Mouse (Mus musculus) limb, embryonic 15.5 days (tissue): Measurements from ENCODE around the gene Bag2. TPM values are rescaled to one million over a fixed set of nuclear protein-coding genes. Genes with fewer than 3 reads are reported as not detected.
"Not testable (repeated sequence)": the region's sequence is repeated elsewhere in the genome, so short reads cannot be mapped to it uniquely, and the experiment has no call there.

Experiments used
- ATAC-seq: fragments of 200-750 bp; cut with Nextera tagmentation; 2 replicates; pipeline ENCODE4 v1.8.0; 2017; ENCODE audit warnings: low read depth, moderate TSS enrichment; ENCODE audit not compliant: insufficient number of reproducible peaks, low FRiP score, low TSS enrichment
- H3K27ac ChIP-seq: fragments of 300-500 bp; sonication (generic); 2 replicates; pipeline ENCODE4 v1.5.1; 2015; ENCODE audit warnings: moderate library complexity, mild to moderate bottlenecking, inconsistent platforms
- H3K27me3 ChIP-seq: fragments of 300-500 bp; sonication (generic); 2 replicates; pipeline ENCODE4 v1.6.1; 2015; ENCODE audit warnings: inconsistent platforms
- H3K36me3 ChIP-seq: fragments of 300-500 bp; sonication (generic); 2 replicates; pipeline ENCODE4 v1.6.1; 2015; ENCODE audit warnings: inconsistent platforms
- H3K4me1 ChIP-seq: fragments of 300-500 bp; sonication (generic); 2 replicates; pipeline ENCODE4 v1.6.1; 2015; ENCODE audit warnings: inconsistent platforms
- H3K4me2 ChIP-seq: fragments of 300-500 bp; sonication (generic); 2 replicates; pipeline ENCODE4 v1.6.1; 2015; ENCODE audit warnings: mild to moderate bottlenecking, inconsistent platforms
- H3K4me3 ChIP-seq: fragments of 300-500 bp; sonication (generic); 2 replicates; pipeline ENCODE4 v1.5.1; 2015; ENCODE audit warnings: mild to moderate bottlenecking, inconsistent platforms
- H3K9ac ChIP-seq: fragments of 300-500 bp; sonication (generic); 2 replicates; pipeline ENCODE4 v1.6.1; 2015; ENCODE audit warnings: inconsistent platforms
- H3K9me3 ChIP-seq: fragments of 300-500 bp; sonication (generic); 2 replicates; pipeline ENCODE4 v1.6.1; 2016; ENCODE audit warnings: inconsistent platforms
- WGBS: fragments of 180-500 bp; shearing (Covaris S2); methylation state at CpG from one replicate; pipeline ENCODE4 v1.1.7; 2015; 5-methylcytosine and 5-hydroxymethylcytosine counted together
- polyA plus RNA-seq: library from polyadenylated mRNA; unstranded; fragments of >200 nt; fragmentation: Nextera tagmentation; extraction: Ambion mirVana; gene quantifications from 2 replicates; pipeline ENCODE4 v1.2.1, GENCODE M21; 2015

Gene Bag2
- polyA plus RNA-seq, 1 experiment from 2014 or later = 51.4 TPM

DNA sequence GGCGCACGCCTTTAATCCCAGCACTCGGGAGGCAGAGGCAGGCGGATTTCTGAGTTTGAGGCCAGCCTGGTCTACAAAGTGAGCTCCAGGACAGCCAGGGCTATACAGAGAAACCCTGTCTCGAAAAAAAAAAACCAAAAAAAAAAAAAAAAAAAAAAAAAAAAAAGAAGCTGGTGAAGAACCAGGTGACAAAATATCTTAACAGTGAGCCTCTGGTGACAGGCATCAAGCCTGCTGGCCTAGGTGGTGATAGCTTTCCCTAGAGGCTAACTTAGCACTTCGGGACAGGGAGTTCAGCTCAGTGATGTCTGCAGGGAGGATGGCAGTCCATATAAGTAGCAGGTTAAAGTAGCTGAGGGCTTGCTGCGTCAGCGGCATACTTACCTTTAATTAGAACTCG lies 12.8 kb downstream of the Bag2 start:
- H3K9me3 ChIP-seq, H3K27me3 ChIP-seq, ATAC-seq, H3K27ac ChIP-seq, H3K4me2 ChIP-seq, H3K4me1 ChIP-seq, H3K4me3 ChIP-seq, H3K9ac ChIP-seq: not testable (repeated sequence)
- H3K36me3 ChIP-seq = peaks cover 35% of the 10 kb centered on the region
- WGBS = 96% methylated on average over 9 of the region's 9 CpGs

DNA sequence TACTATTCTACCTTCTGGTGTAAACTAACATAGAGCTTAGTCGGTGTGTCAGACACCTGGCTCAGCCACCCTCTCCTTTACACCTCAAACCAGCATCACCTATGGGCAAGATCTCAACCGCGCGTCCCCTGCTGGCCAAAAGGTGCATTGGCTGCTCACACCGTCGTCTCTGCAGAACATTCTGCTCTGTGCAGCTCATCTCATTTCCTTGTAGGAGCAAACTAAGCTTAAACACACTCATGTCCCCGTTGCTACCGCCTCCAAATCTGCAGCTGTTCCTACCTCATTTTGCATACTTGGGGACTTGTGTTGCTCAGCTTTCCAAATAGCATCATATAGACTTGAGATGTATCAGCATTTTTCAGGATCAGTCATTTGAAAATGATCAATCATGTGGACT lies 14.7 kb downstream of the Bag2 start:
- no peak overlapping the region for H3K4me2 ChIP-seq
- no peak for ATAC-seq
- no peak overlapping the region for H3K9ac ChIP-seq
- H3K9me3 ChIP-seq = no peaks in the 10 kb centered on the region
- WGBS = 22% methylated on average over 8 of the region's 8 CpGs
- no peak overlapping the region for H3K4me3 ChIP-seq
- no peaks in the 10 kb centered on the region for H3K27me3 ChIP-seq
- H3K4me1 ChIP-seq = 0 out of 2 replicates have a peak, but pooled peaks cover 2% of the 10 kb centered on the region
- no peak overlapping the region for H3K27ac ChIP-seq
- H3K36me3 ChIP-seq = peaks cover 50% of the 10 kb centered on the region

DNA sequence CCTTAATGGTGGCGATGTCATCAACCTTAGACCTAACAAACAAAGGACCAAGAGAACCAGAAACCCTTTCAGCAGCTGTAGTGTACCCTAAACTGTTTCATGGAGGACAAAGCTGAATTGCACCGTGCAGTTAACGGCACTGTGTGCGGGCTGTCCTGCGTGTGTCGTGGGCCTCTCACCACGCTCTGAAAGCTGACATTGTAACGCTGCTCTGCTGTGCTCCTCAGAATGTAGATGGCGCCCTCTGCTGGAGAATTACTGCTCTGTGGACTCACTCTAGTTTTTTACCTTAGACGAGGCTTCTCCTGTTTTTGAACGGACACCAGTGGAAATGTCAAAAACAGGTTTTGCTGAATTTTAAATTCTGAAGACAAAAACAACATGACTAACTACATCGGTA lies 18.3 kb downstream of the Bag2 start:
- Histone ChIP-seq H3K27ac (no peak overlapping the region), H3K36me3 (peaks cover 56% of the 10 kb centered on the region), H3K4me2 (no peak overlapping the region), H3K27me3 (no peaks in the 10 kb centered on the region), H3K9me3 (no peaks in the 10 kb centered on the region), H3K4me1 (0 out of 2 replicates have a peak, but pooled peaks cover 2% of the 10 kb centered on the region), H3K9ac (no peak overlapping the region), H3K4me3 (no peak overlapping the region)
- 0 out of 2 replicates have a peak, but pooled peaks have one; percentile 74 for ATAC-seq
- 26% methylated on average over 12 of the region's 12 CpGs for WGBS

DNA sequence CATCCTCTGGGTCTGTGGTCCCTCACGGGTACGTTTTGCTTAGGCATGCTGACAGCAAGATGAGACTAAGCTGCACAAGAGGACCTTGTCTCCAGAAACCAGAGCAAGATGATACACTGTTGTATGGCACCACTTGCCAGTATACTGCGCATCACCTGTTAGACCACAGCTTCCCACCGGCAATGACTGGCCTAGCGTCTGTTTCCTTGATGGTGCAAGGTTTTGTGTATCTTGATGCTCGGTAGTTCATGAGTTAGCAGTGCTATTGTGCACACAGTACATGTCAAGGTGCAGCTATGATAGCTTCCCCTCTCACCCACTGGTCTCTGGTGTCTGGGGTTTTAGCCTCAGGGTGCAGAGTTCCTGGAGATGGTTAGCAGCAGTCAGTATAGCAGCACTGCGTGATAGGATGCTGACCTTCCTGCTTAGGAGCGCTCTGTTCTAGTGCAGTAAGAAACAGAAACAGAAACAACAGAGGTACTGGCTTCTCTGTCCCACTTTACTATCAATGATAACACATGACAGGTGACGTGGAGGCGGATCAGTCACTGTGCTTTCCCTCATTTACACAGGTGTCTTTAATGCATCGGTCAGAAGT lies 18.8 kb downstream of the Bag2 start:
- WGBS = 86% methylated on average over 11 of the region's 11 CpGs
- Histone ChIP-seq H3K36me3 (peaks cover 56% of the 10 kb centered on the region), H3K9me3 (no peaks in the 10 kb centered on the region), H3K4me3 (no peak overlapping the region), H3K27me3 (no peaks in the 10 kb centered on the region), H3K9ac (no peak overlapping the region), H3K4me1 (0 out of 2 replicates have a peak, but pooled peaks cover 2% of the 10 kb centered on the region), H3K27ac (no peak overlapping the region), H3K4me2 (no peak overlapping the region)
- ATAC-seq = no peak

DNA sequence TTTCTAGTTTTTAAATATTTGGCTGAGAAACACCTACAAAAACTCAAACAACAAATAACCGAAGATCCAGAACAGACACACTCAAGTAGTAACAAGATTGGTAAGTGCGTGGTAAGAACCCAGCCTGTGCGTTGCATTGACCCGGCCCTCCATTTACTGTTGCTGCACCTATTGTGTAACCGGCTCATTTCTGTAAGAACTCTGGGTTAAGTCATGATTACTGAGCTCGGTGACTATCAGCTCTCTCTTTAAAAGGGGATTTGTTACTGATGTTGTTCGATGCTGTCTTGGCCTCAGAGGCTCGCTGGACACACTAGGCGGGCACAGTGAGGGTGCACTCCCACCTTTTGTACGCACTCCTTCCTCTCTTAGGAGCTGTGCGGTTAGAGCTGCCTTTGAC lies 19.3 kb downstream of the Bag2 start:
- ATAC-seq = no peak
- Histone ChIP-seq H3K4me1 (0 out of 2 replicates have a peak, but pooled peaks cover 2% of the 10 kb centered on the region), H3K9me3 (no peaks in the 10 kb centered on the region), H3K36me3 (peaks cover 59% of the 10 kb centered on the region), H3K9ac (no peak overlapping the region), H3K27ac (no peak overlapping the region), H3K4me3 (no peak overlapping the region), H3K4me2 (no peak overlapping the region), H3K27me3 (no peaks in the 10 kb centered on the region)
- 93% methylated on average over 11 of the region's 11 CpGs for WGBS

DNA sequence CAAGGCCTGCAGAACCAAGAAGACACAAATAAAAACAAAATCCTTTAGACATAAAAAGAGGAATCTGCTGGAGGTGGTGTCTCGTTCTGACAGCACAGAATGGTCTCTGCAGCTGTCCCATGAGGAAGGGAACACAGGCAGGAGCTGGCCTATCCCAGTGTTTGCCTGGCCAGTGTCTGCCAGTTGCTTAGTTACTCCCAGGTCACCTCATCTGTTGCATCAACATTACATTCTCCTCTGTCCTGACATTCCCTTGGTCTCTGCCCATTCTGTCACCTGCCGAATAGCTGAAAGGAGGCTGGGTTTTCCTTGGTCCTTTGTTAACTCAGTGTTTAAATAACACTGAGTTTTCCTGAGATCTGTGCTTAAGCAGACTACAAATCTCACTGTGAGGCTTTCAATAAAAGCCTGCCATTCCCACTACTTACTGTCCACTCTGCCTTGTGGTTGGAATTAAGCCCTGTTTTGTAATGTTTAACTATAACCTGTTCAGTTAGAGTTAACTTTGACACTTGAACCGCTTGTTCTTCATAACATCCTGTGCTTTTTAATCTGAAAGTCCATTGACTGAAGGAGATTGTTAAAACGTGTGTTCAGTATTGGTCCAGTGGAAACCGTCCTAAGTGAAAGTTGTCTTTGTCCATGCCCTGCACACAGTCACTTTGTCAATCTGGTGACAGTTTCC lies 23.5 kb downstream of the Bag2 start:
- Histone ChIP-seq H3K4me3 (no peak overlapping the region), H3K27me3 (no peaks in the 10 kb centered on the region), H3K27ac (no peak overlapping the region), H3K36me3 (peaks cover 87% of the 10 kb centered on the region), H3K9me3 (no peaks in the 10 kb centered on the region), H3K4me2 (no peak overlapping the region), H3K4me1 (0 out of 2 replicates have a peak, but pooled peaks cover under 1% of the 10 kb centered on the region), H3K9ac (no peak overlapping the region)
- WGBS = 88% methylated on average over 5 of the region's 5 CpGs
- ATAC-seq = no peak

DNA sequence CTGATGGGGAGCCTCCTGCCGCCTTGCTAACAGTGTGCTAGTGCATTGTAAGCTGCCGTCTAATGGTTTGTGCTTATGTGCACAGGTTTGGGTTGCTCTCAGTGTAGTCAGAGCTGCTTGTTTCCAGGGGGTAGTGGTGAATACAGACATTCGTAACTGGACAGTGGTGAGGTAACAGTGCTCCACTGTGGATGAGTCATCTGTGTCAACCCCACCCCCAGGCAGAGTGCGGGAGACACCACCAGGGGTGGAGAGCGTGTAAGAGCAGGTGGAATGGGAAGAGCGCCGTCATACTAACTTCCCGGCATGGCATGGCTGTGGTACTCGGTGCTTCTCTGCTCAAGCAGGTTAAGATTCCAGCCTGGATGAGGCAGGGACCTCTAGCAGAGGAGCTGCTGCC lies 24.6 kb downstream of the Bag2 start:
- H3K4me3 ChIP-seq = no peak overlapping the region
- ATAC-seq = no peak
- no peak overlapping the region for H3K9ac ChIP-seq
- no peaks in the 10 kb centered on the region for H3K4me1 ChIP-seq
- 83% methylated on average over 9 of the region's 9 CpGs for WGBS
- no peak overlapping the region for H3K27ac ChIP-seq
- H3K27me3 ChIP-seq = no peaks in the 10 kb centered on the region
- no peaks in the 10 kb centered on the region for H3K9me3 ChIP-seq
- no peak overlapping the region for H3K4me2 ChIP-seq
- peaks cover 84% of the 10 kb centered on the region for H3K36me3 ChIP-seq

DNA sequence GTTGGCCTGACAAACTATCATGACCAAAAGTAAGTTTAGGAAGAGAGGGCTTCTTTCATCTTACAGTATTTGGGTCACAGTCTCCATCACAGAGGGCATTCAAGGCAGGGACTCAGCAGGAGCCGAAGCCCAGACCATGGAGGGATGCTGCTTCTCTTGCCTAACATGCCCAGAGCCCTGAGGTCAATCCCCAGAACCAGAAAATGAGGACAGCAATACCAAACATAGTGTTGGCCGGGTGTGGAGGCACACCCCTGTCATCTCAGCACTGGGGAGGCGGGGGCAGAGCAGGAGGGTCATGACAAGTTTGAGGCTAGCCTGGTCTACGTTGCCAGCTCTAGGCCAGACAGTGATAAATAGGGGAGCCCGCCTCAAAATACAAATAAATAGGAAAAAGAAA lies 32.5 kb downstream of the Bag2 start:
- Histone ChIP-seq H3K27me3 (no peaks in the 10 kb centered on the region), H3K4me1 (peaks cover 4% of the 10 kb centered on the region), H3K9ac (no peak overlapping the region), H3K36me3 (peaks cover 61% of the 10 kb centered on the region), H3K4me3 (no peak overlapping the region), H3K4me2 (no peak overlapping the region), H3K9me3 (no peaks in the 10 kb centered on the region), H3K27ac (no peak overlapping the region)
- no peak for ATAC-seq
- WGBS = 93% methylated on average over 5 of the region's 5 CpGs

DNA sequence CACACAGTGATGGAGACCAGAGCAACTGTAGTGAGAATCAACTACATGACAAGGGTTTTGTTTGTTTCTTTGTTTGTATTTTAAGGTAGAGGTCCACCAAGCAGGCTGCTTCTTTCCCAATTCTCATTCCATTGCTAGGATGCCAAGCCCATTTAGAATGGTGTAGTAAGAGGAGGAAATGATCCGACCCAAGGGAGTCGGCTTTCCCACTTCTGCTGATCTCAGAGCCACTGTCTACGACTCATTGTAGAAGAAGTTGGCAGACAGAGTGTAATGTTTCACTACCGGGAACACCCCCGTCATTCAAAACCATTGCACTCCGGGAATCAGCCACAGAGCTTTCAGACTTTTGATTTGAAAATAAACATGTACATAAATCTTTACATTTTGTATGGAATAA lies 33.1 kb downstream of the Bag2 start:
- Histone ChIP-seq H3K9me3 (no peaks in the 10 kb centered on the region), H3K4me3 (no peak overlapping the region), H3K4me1 (peaks cover 4% of the 10 kb centered on the region), H3K27ac (no peak overlapping the region), H3K9ac (no peak overlapping the region), H3K27me3 (no peaks in the 10 kb centered on the region), H3K36me3 (peaks cover 55% of the 10 kb centered on the region), H3K4me2 (no peak overlapping the region)
- 74% methylated on average over 6 of the region's 6 CpGs for WGBS
- no peak for ATAC-seq

DNA sequence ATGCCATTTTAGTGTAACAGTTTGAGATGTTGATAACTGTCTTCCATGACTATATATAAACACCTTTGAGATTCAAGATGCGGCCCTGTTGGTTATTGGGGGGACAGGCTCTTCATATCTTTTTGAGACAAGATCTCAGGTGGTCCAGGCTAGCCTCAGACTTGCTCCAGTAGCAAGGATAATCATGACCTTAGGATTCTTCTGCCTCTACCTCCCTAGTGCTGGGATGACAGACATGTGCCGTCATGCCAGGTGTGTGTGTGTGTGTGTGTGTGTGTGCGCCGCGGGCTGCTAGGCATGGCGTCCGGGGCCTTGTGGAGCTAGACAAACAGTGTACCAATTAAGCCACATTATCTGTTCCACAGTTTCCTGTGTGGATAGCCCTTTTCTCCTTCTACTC lies 36.6 kb downstream of the Bag2 start:
- Histone ChIP-seq H3K9ac (no peak overlapping the region), H3K4me3 (peak overlapping the region; percentile 86; the same call in 1 of the 2 replicates), H3K27ac (no peak overlapping the region), H3K36me3 (peaks cover 29% of the 10 kb centered on the region), H3K4me2 (peak overlapping the region; percentile 64), H3K27me3 (no peaks in the 10 kb centered on the region), H3K9me3 (no peaks in the 10 kb centered on the region), H3K4me1 (peaks cover 4% of the 10 kb centered on the region)
- 72% methylated on average over 7 of the region's 7 CpGs for WGBS
- no peak for ATAC-seq

DNA sequence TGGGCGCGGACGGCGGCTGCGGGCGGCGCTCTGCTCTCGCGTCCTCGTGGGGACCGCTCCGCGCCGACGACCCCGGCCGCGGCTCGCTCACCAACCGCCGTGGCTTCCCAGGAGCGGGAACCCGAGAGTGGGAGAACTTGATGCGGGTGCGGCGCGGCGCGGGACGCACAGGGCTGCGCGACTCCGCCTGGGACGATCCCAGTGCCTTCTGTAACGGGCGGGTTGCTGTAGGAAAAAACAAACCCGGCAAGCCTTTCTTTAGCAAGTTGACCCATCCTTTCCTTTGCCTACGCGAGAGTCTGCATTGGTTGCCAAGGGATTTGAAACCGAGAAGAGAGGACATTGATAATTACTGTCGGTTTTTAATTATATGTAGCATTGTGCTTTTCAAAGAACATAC lies 37.4 kb downstream of the Bag2 start:
- Histone ChIP-seq H3K4me3 (peak overlapping the region; percentile 86), H3K27me3 (no peaks in the 10 kb centered on the region), H3K9ac (peak overlapping the region; percentile 96), H3K27ac (peak overlapping the region; percentile 95), H3K36me3 (peaks cover 21% of the 10 kb centered on the region), H3K4me1 (peaks cover 4% of the 10 kb centered on the region), H3K4me2 (peak overlapping the region; percentile 64), H3K9me3 (no peaks in the 10 kb centered on the region)
- under 1% methylated on average over 41 of the region's 41 CpGs for WGBS
- 0 out of 2 replicates have a peak, but pooled peaks have one; percentile 30 for ATAC-seq

DNA sequence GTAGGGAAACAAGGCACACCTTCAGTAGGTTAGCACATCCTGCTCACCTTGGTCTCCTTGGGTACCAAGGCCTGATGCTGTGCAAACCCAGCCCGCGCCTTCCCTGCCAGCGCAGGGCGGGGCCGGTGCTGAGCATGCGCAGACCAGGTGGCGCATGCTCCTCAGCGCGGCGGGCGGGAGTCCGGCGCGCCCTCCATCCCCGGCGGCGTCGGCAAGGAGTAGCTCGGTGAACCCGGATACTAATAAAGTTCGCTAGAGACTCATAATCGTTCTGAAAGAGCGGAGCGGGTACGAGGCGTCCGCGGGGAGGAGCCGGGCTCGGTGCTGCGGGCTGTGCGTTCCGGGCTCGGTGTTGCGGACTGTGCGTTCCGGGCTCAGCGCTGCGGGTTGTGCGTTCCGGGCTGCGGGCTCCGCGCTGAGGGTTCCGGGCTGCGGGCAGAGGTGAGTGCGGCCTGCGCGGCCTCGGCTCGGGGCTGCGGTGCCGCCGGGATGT lies 37.8 kb downstream of the Bag2 start, which contains the start of gene Rab23:
Gene Rab23, plus strand, starts transcription at position 155 of the 493 bp plus-strand sequence.
- H3K27me3 ChIP-seq = no peaks in the 10 kb centered on the region
- H3K4me2 ChIP-seq = peak within 1 kb of the TSS; percentile 64
- H3K4me3 ChIP-seq = peak within 1 kb of the TSS; percentile 86
- H3K27ac ChIP-seq = peak within 1 kb of the TSS; percentile 95
- H3K9ac ChIP-seq = peak within 1 kb of the TSS; percentile 96
- H3K9me3 ChIP-seq = no peaks in the 10 kb centered on the region
- peak; percentile 90 for ATAC-seq
- H3K4me1 ChIP-seq = peaks cover 7% of the 10 kb centered on the region
- 1% methylated on average over 40 of the region's 54 CpGs for WGBS
- H3K36me3 ChIP-seq = peaks cover 16% of the 10 kb centered on the region
